ENCODE assay signal across 22 mouse cellular contexts in genomic region chr6:45389034-45389433, GRCm38 (mm10).
DNase-seq lines count a peak whose midpoint lies in the region; ATAC-seq and TF ChIP-seq lines count a peak whose summit lies in the region.
"Had no signal": no experiment of that assay in that cellular context is flagged by ENCODE, and none has a peak within 500 bp of the region (broad histone marks: within the 10 kb centered on the region; RNA-seq: fewer than 3 reads in every experiment).

No protein-coding gene starts in this region.

- no peak for TF ChIP-seq CTCF in cerebellum, adult 2 months (IDR thresholded peaks at IDR 0.05; ENCODE audit: borderline replicate concordance, insufficient read depth, low read depth, low read length)

- peak; percentile 18 for DNase-seq in cerebellum, adult 11 months
- peak; percentile 21 to 37 for DNase-seq in cerebellum, adult 2 months
- DNase-seq in cerebellum, postnatal 10 days, result peak; percentile 30 to 34
- DNase-seq in left cerebral cortex, adult 18-20 months (ENCODE audit: low spot score in 2 of 2), result no peak
- no peak for DNase-seq in adrenal gland, postnatal 25 days
- DNase-seq: adrenal gland, adult 2 months; adrenal gland, postnatal 36 days; forebrain, postnatal 0 days; gastrocnemius, postnatal 14 days; heart, adult 2 months; heart, postnatal 14 days; kidney, adult 11 months had no signal

- TF ChIP-seq POLR2A in cerebellum, adult 2 months (IDR thresholded peaks at IDR 0.05; ENCODE audit: borderline replicate concordance, insufficient read depth, low read length), result no peak

- H3K9ac ChIP-seq in stomach, embryonic 16.5 days (ENCODE audit: low read length), result no peak overlapping the region
- H3K9ac ChIP-seq: embryonic facial prominence, embryonic 13.5 days; forebrain, embryonic 13.5 days; forebrain, postnatal 0 days; heart, embryonic 15.5 days; hindbrain, embryonic 13.5 days had no signal

- H3K27me3 ChIP-seq in cerebellum, adult 2 months (ENCODE audit: control insufficient read depth, insufficient read depth, low read length), result no peaks in the 10 kb centered on the region
- H3K27me3 ChIP-seq in stomach, embryonic 16.5 days (ENCODE audit: control insufficient read depth, insufficient read depth, low read length), result no peaks in the 10 kb centered on the region
- H3K27me3 ChIP-seq: CH12.LX; embryonic facial prominence, embryonic 13.5 days; forebrain, embryonic 13.5 days; heart, embryonic 15.5 days; hindbrain, embryonic 13.5 days; Patski had no signal

- no peaks in the 10 kb centered on the region for H3K9me3 ChIP-seq in stomach, embryonic 16.5 days (replicated peaks; ENCODE audit: control insufficient read depth, low read length)
- H3K9me3 ChIP-seq: embryonic facial prominence, embryonic 13.5 days; forebrain, embryonic 13.5 days; heart, embryonic 15.5 days; hindbrain, embryonic 13.5 days had no signal

- ATAC-seq in stomach, embryonic 16.5 days (ENCODE audit: insufficient read depth, low FRiP score), result 0 out of 2 replicates have a peak, but pooled peaks have one; percentile 29
- no peak for ATAC-seq in megakaryocyte-erythroid progenitor cell, adult 5-6 weeks (replicated peaks; ENCODE audit: low FRiP score, low TSS enrichment, poor library complexity, severe bottlenecking)
- ATAC-seq: forebrain, embryonic 13.5 days; forebrain, postnatal 0 days; hindbrain, postnatal 0 days; Patski had no signal

- no peak overlapping the region for H3K4me2 ChIP-seq in stomach, embryonic 16.5 days (ENCODE audit: low read depth, low read length)
- H3K4me2 ChIP-seq: embryonic facial prominence, embryonic 13.5 days; forebrain, embryonic 13.5 days; heart, embryonic 11.5 days; heart, embryonic 15.5 days; hindbrain, embryonic 13.5 days had no signal

- H3K4me3 ChIP-seq in cerebellum, adult 2 months (replicated peaks; ENCODE audit: insufficient read depth, low read depth, low read length), result no peak overlapping the region
- no peak overlapping the region for H3K4me3 ChIP-seq in stomach, embryonic 16.5 days (replicated peaks; ENCODE audit: low read length)
- H3K4me3 ChIP-seq: embryonic facial prominence, embryonic 13.5 days; forebrain, embryonic 13.5 days; heart, adult 2 months; heart, embryonic 15.5 days; hindbrain, embryonic 13.5 days had no signal

- H3K4me1 ChIP-seq in cerebellum, adult 2 months (ENCODE audit: control insufficient read depth, insufficient read depth, low read length), result peaks cover 5% of the 10 kb centered on the region; the same call in 1 of the 2 replicates
- H3K4me1 ChIP-seq in stomach, embryonic 16.5 days (ENCODE audit: control insufficient read depth, insufficient read depth, low read length), result no peaks in the 10 kb centered on the region
- H3K4me1 ChIP-seq: embryonic facial prominence, embryonic 13.5 days; forebrain, embryonic 13.5 days; heart, embryonic 15.5 days; hindbrain, embryonic 13.5 days had no signal

- H3K27ac ChIP-seq in cerebellum, adult 2 months (ENCODE audit: insufficient read depth, low read length), result no peak overlapping the region
- H3K27ac ChIP-seq in stomach, embryonic 16.5 days (ENCODE audit: low read length), result no peak overlapping the region
- H3K27ac ChIP-seq: embryonic facial prominence, embryonic 13.5 days; forebrain, embryonic 13.5 days; heart, adult 2 months; heart, embryonic 15.5 days; hindbrain, embryonic 13.5 days; hindbrain, postnatal 0 days had no signal

- WGBS in cerebellum, adult 2 months, result 11% methylated on average over 1 of the region's 1 CpGs
- 47% methylated on average over 1 of the region's 1 CpGs for WGBS in stomach, embryonic 16.5 days

- no peaks in the 10 kb centered on the region for H3K36me3 ChIP-seq in stomach, embryonic 16.5 days (ENCODE audit: control insufficient read depth, insufficient read depth, low read length)
- H3K36me3 ChIP-seq: embryonic facial prominence, embryonic 13.5 days; heart, embryonic 15.5 days; hindbrain, embryonic 13.5 days had no signal

Comparison
In these comparisons a context has a peak if more than half of its experiments do, and no peak if none do; other contexts are left out.
1. DNase-seq: peak in cerebellum, adult 11 months (single experiment), cerebellum, adult 2 months (2 of 2) and cerebellum, postnatal 10 days (2 of 2); none in left cerebral cortex, adult 18-20 months (0 of 2) and adrenal gland, postnatal 25 days (single experiment).